Mouse (Mus musculus): Measurements from ENCODE around the gene Cfap299. TPM values are rescaled to one million over a fixed set of nuclear protein-coding genes. Genes with fewer than 3 reads are reported as not detected.

Cfap299 gene
- polyA plus RNA-seq, 1 experiment from 2014 or later, result 0.43 TPM

GRCm38 (mm10) chr5:98815269-98815668, 486.2 kb downstream of the Cfap299 start:
- Histone ChIP-seq H3K4me2 (replicated peaks; ENCODE audit: low read depth, low read length) (no peak overlapping the region), H3K27me3 (ENCODE audit: control insufficient read depth, insufficient read depth, low read length) (no peaks in the 10 kb centered on the region), H3K9me3 (ENCODE audit: control insufficient read depth, low read length) (no peaks in the 10 kb centered on the region), H3K36me3 (ENCODE audit: control insufficient read depth, insufficient read depth, low read length) (no peaks in the 10 kb centered on the region), H3K4me1 (ENCODE audit: control insufficient read depth, insufficient read depth, low read length) (no peaks in the 10 kb centered on the region), H3K27ac (ENCODE audit: low read depth, low read length) (no peak overlapping the region), H3K4me3 (ENCODE audit: low read length) (no peak overlapping the region), H3K9ac (ENCODE audit: low read depth, low read length) (no peak overlapping the region)
- 93% methylated on average over 1 of the region's 1 CpGs for WGBS
- no peak for ATAC-seq (ENCODE audit: low FRiP score, low TSS enrichment)

GRCm38 (mm10) chr5:98833760-98834159, 504.7 kb downstream of the Cfap299 start:
- H3K4me2 ChIP-seq (replicated peaks; ENCODE audit: low read depth, low read length), result no peak overlapping the region
- no peaks in the 10 kb centered on the region for H3K36me3 ChIP-seq (ENCODE audit: control insufficient read depth, insufficient read depth, low read length)
- no peaks in the 10 kb centered on the region for H3K9me3 ChIP-seq (ENCODE audit: control insufficient read depth, low read length)
- no peak overlapping the region for H3K4me3 ChIP-seq (ENCODE audit: low read length)
- no peak overlapping the region for H3K27ac ChIP-seq (ENCODE audit: low read depth, low read length)
- H3K4me1 ChIP-seq (ENCODE audit: control insufficient read depth, insufficient read depth, low read length), result no peaks in the 10 kb centered on the region
- ATAC-seq (ENCODE audit: low FRiP score, low TSS enrichment), result no peak
- no peak overlapping the region for H3K9ac ChIP-seq (ENCODE audit: low read depth, low read length)
- 85% methylated on average over 9 of the region's 9 CpGs for WGBS
- H3K27me3 ChIP-seq (ENCODE audit: control insufficient read depth, insufficient read depth, low read length), result no peaks in the 10 kb centered on the region

GRCm38 (mm10) chr5:98834300-98834699, 505.2 kb downstream of the Cfap299 start:
- no peak for ATAC-seq (ENCODE audit: low FRiP score, low TSS enrichment)
- Histone ChIP-seq H3K4me2 (replicated peaks; ENCODE audit: low read depth, low read length) (no peak overlapping the region), H3K9me3 (ENCODE audit: control insufficient read depth, low read length) (no peaks in the 10 kb centered on the region), H3K4me3 (ENCODE audit: low read length) (no peak overlapping the region), H3K9ac (ENCODE audit: low read depth, low read length) (no peak overlapping the region), H3K4me1 (ENCODE audit: control insufficient read depth, insufficient read depth, low read length) (no peaks in the 10 kb centered on the region), H3K36me3 (ENCODE audit: control insufficient read depth, insufficient read depth, low read length) (no peaks in the 10 kb centered on the region), H3K27ac (ENCODE audit: low read depth, low read length) (no peak overlapping the region), H3K27me3 (ENCODE audit: control insufficient read depth, insufficient read depth, low read length) (no peaks in the 10 kb centered on the region)
- WGBS, result 89% methylated on average over 6 of the region's 6 CpGs

- Histone ChIP-seq H3K27me3 (ENCODE audit: control insufficient read depth, insufficient read depth, low read length) (no peaks in the 10 kb centered on the region), H3K36me3 (ENCODE audit: control insufficient read depth, insufficient read depth, low read length) (no peaks in the 10 kb centered on the region), H3K9ac (ENCODE audit: low read depth, low read length) (no peak overlapping the region), H3K9me3 (ENCODE audit: control insufficient read depth, low read length) (no peaks in the 10 kb centered on the region), H3K4me1 (ENCODE audit: control insufficient read depth, insufficient read depth, low read length) (no peaks in the 10 kb centered on the region), H3K4me3 (ENCODE audit: low read length) (no peak overlapping the region), H3K4me2 (replicated peaks; ENCODE audit: low read depth, low read length) (no peak overlapping the region), H3K27ac (ENCODE audit: low read depth, low read length) (no peak overlapping the region)
- WGBS, result 58% methylated on average over 7 of the region's 7 CpGs
- ATAC-seq (ENCODE audit: low FRiP score, low TSS enrichment), result no peak
Observed at GRCm38 (mm10) chr5:98842600-98843310, 513.7 kb downstream of the Cfap299 start.

DNA sequence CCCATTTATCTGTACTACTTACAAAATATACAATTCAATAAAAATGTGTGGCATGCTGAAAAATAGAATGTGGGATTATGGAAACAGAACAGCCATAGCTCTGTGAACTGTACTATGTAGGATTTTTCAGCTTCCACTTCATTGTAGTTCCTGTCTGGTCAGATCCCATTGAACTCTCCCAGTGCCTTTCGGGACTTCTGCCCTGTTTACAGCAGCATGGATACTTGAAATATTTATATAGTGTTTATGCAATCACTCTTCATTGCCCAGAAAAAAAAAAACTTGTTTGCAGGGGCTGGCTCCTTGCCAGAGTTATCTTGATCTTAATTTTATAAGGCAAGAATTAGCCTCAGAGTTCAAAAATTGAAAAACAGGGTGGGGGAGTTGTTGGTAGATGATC, 515.6 kb downstream of the Cfap299 start:
- H3K4me3 ChIP-seq (ENCODE audit: low read length), result no peak overlapping the region
- 77% methylated on average over 1 of the region's 1 CpGs for WGBS
- no peaks in the 10 kb centered on the region for H3K36me3 ChIP-seq (ENCODE audit: control insufficient read depth, insufficient read depth, low read length)
- ATAC-seq (ENCODE audit: low FRiP score, low TSS enrichment), result no peak
- no peak overlapping the region for H3K27ac ChIP-seq (ENCODE audit: low read depth, low read length)
- H3K9me3 ChIP-seq (ENCODE audit: control insufficient read depth, low read length), result no peaks in the 10 kb centered on the region
- H3K9ac ChIP-seq (ENCODE audit: low read depth, low read length), result no peak overlapping the region
- H3K4me1 ChIP-seq (ENCODE audit: control insufficient read depth, insufficient read depth, low read length), result no peaks in the 10 kb centered on the region
- H3K4me2 ChIP-seq (replicated peaks; ENCODE audit: low read depth, low read length), result no peak overlapping the region
- H3K27me3 ChIP-seq (ENCODE audit: control insufficient read depth, insufficient read depth, low read length), result no peaks in the 10 kb centered on the region

MicroRNAs within 50 kb of the gene (microRNA counts, 519-probe panel; counts per million panel counts)
- microRNA mmu-miR-703, result not detected

Small RNAs within 50 kb of the gene (microRNA-seq; reads per million reads assigned to microRNA genes)
- gene Mir703, result not detected

Other genes with a start within 250 kb of the Cfap299 start
- gene Prdm8, start 162.1 kb upstream of the Cfap299 start, polyA plus RNA-seq (2014; fragmentation: Nextera tagmentation; extraction: Ambion mirVana), result not detected in 2 replicates
- gene Fgf5, start 75.1 kb upstream of the Cfap299 start, polyA plus RNA-seq (2014; fragmentation: Nextera tagmentation; extraction: Ambion mirVana), result 0.32 and 0.57 TPM in 2 replicates
- not detected in 2 replicates for gene Gm11111, start 223.4 kb downstream of the Cfap299 start, polyA plus RNA-seq (2014; fragmentation: Nextera tagmentation; extraction: Ambion mirVana)

All from kidney, embryonic 14.5 days (tissue).